ENCODE assay signal across 8 mouse cellular contexts in genomic region chr12:84284885-84285592, GRCm38 (mm10). TPM values are rescaled to one million over a fixed set of nuclear protein-coding genes. Genes with fewer than 3 reads are reported as not detected.
DNase-seq lines count a peak whose midpoint lies in the region; ATAC-seq lines count a peak whose summit lies in the region.

Gene Ptgr2 (plus strand): TSS chr12:84285232.

- H3K27me3 ChIP-seq in hindbrain, embryonic 14.5 days (ENCODE audit: control insufficient read depth, insufficient read depth, low read length), result no peaks in the 10 kb centered on the region

- DNase-seq in R1 (ENCODE audit: low read depth, low spot score), result peak; percentile 99
- peak; percentile 87 to 93 for DNase-seq in cerebellum, postnatal 25 days
- peak; percentile 72 to 76 for DNase-seq in frontal cortex, postnatal 25 days (ENCODE audit: low spot score in 2 of 2)
- peak; percentile 91 for DNase-seq in hindbrain, embryonic 14.5 days (ENCODE audit: low spot score)
- DNase-seq in layer of hippocampus, postnatal 36 days, result peak; percentile 74 to 83
- peak; percentile 99 for DNase-seq in lung, postnatal 36 days
- DNase-seq in retina, postnatal 1 day, result peak; percentile 98
- peak; percentile 80 to 89 for DNase-seq in urinary bladder, adult 18-20 months (ENCODE audit: low spot score in 2 of 2)

- no peaks in the 10 kb centered on the region for H3K9me3 ChIP-seq in hindbrain, embryonic 14.5 days (ENCODE audit: control insufficient read depth, low read length)

- under 1% methylated on average over 39 of the region's 39 CpGs for WGBS in hindbrain, embryonic 14.5 days

- peak within 1 kb of the TSS; percentile 68 for H3K9ac ChIP-seq in hindbrain, embryonic 14.5 days

- H3K36me3 ChIP-seq in hindbrain, embryonic 14.5 days (replicated peaks; ENCODE audit: control insufficient read depth, insufficient read depth), result no peaks in the 10 kb centered on the region

- H3K4me2 ChIP-seq in hindbrain, embryonic 14.5 days (replicated peaks), result peak within 1 kb of the TSS; percentile 71

- peak; percentile 93 for ATAC-seq in hindbrain, embryonic 14.5 days (ENCODE audit: low FRiP score)

- peak within 1 kb of the TSS; percentile 55 for H3K27ac ChIP-seq in hindbrain, embryonic 14.5 days

- peak within 1 kb of the TSS; percentile 50 for H3K4me3 ChIP-seq in hindbrain, embryonic 14.5 days (replicated peaks; ENCODE audit: low read length)

- peaks cover 11% of the 10 kb centered on the region for H3K4me1 ChIP-seq in hindbrain, embryonic 14.5 days (replicated peaks; ENCODE audit: control insufficient read depth, insufficient read depth, low read length)

RNA-seq across cellular contexts. Expression of gene Ptgr2, which starts in this region (rescaled TPM):
- polyA plus RNA-seq in hindbrain, embryonic 14.5 days (2014; fragmentation: Nextera tagmentation; extraction: Ambion mirVana), result 15.4 and 18.2 TPM in 2 replicates
- 10 to 100 TPM; 38.2 to 40.3 TPM for total RNA-seq in layer of hippocampus, postnatal 36 days (2021)

Comparison
In these comparisons a context has a peak if more than half of its experiments do, and no peak if none do; other contexts are left out.
1. Peak in every context shown above with its lines: DNase-seq, ATAC-seq, H3K4me3 ChIP-seq and H3K27ac ChIP-seq.